Mouse (Mus musculus) layer of hippocampus, postnatal 25 days (tissue): ENCODE results near the gene Rprd1b. TPM values are rescaled to one million over a fixed set of nuclear protein-coding genes. Genes with fewer than 3 reads are reported as not detected.

ENCODE experiments used
- DNase-seq, 2 experiments: peaks; one replicate each; pipeline ENCODE4 v3.0.0; 2022; ENCODE audit warnings: mixed read lengths in 2 of 2, low spot score in 1 of 2; ENCODE audit errors: extremely low spot score in 1 of 2
- total RNA-seq, 2 experiments: library from RNA; stranded (reverse); gene quantifications; 2 replicates each; pipeline ENCODE4 v1.2.3; 2021

Gene Rprd1b
- total RNA-seq, 2 experiments from 2014 or later = 40.6 to 45.5 TPM

GRCm38 (mm10) chr2:158167496-158168205, 139.4 kb downstream of the Rprd1b start:
- no peak for DNase-seq

- DNase-seq = no peak
Measured at GRCm38 (mm10) chr2:158168741-158169211, 140.5 kb downstream of the Rprd1b start.

- DNase-seq = no peak
Measured at GRCm38 (mm10) chr2:158169351-158169750, 141.1 kb downstream of the Rprd1b start.

GRCm38 (mm10) chr2:158169771-158170170, 141.5 kb downstream of the Rprd1b start:
- no peak for DNase-seq

GRCm38 (mm10) chr2:158170394-158170793, 142.1 kb downstream of the Rprd1b start:
- DNase-seq = no peak

GRCm38 (mm10) chr2:158174438-158174837, 146.1 kb downstream of the Rprd1b start:
- DNase-seq = no peak

GRCm38 (mm10) chr2:158174958-158175357, 146.7 kb downstream of the Rprd1b start:
- no peak for DNase-seq

- no peak for DNase-seq
Measured at GRCm38 (mm10) chr2:158175433-158175832, 147.1 kb downstream of the Rprd1b start.

- no peak for DNase-seq
Measured at GRCm38 (mm10) chr2:158176763-158177162, 148.5 kb downstream of the Rprd1b start.

GRCm38 (mm10) chr2:158177574-158177973, 149.3 kb downstream of the Rprd1b start:
- no peak for DNase-seq

GRCm38 (mm10) chr2:158178139-158178538, 149.8 kb downstream of the Rprd1b start:
- DNase-seq = no peak

GRCm38 (mm10) chr2:158178696-158179369, 150.5 kb downstream of the Rprd1b start:
- no peak for DNase-seq

- no peak for DNase-seq
Measured at GRCm38 (mm10) chr2:158179370-158180111, 151.2 kb downstream of the Rprd1b start.

- peak in 1 of 2 experiments; percentile 65 for DNase-seq
Measured at GRCm38 (mm10) chr2:158180797-158181196, 152.5 kb downstream of the Rprd1b start.

Other genes with a start within 250 kb of the Rprd1b start
- gene Vstm2l, start 113.8 kb upstream of the Rprd1b start, total RNA-seq = 100 to 1,000 TPM; 114 to 131 TPM
- 10 to 100 TPM; 19.3 to 20.0 TPM for gene Tti1, start 64 bp upstream of the Rprd1b start, total RNA-seq
- gene Tgm2, start 117.9 kb downstream of the Rprd1b start, total RNA-seq = 10 to 100 TPM in 1 of 2 experiments, 1 to 10 TPM in 1; 6.3 to 11.2 TPM
- gene D630003M21Rik, start 200.7 kb downstream of the Rprd1b start, total RNA-seq = 1 to 10 TPM; 3.7 to 4.2 TPM
- not detected for gene Bpi, start 229.6 kb downstream of the Rprd1b start, total RNA-seq